Mouse (Mus musculus) right cerebral cortex, adult 18-20 months (tissue): Measurements from ENCODE around the gene Hcfc2.
A peak's percentile ranks its signal among the peaks of the same experiment; 100 is the strongest.

ENCODE experiments used
- DNase-seq: peaks from one replicate; pipeline ENCODE4 v3.0.0; 2022; ENCODE audit warnings: mixed read lengths

The Hcfc2 gene

GRCm38 (mm10) chr10:82695956-82696355, at the start of gene Hcfc2:
Hcfc2 (plus strand) TSS chr10:82696160.
- no peak for DNase-seq

GRCm38 (mm10) chr10:82647205-82647811, 48.7 kb upstream of the Hcfc2 start:
- no peak for DNase-seq

DNA sequence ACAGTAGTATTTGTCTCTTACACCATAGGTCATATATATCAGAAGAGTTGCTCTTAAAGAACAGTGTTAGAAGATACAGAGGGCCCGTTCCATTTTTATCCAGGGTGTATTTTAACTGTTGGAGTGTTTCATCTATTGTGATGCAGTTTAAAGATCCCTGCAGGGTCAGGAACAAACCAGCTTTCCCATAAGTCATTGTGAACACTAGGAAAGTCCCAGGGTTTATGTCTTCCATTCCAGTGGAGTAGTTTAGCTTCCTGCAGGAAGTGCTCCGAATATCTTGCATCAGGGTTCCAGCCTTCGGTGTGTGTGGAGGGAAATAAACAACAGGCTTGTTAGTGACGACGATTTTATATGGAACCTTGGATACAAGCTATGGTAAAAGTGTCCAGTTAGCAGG, 44.7 kb upstream of the Hcfc2 start:
- no peak for DNase-seq

DNA sequence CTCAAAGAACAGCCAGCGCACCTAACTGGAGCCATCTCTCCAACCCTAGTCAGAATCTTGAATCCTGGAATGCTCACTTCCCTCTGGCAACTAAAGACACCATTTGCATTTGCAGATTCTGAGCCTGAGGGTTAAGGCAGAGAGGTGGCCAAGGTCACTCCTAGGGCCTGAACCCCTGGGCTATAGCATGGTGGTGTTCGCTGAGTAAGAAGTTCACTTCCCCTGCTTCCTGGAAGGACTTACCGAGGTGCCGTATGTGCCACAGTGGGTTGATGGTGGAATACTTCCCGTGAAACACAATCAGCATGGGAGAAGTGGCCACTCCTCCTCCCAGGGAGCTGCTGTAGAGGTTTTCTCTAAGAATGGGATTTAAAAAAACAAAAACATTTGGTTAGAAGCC, 43.3 kb upstream of the Hcfc2 start:
- no peak for DNase-seq

DNA sequence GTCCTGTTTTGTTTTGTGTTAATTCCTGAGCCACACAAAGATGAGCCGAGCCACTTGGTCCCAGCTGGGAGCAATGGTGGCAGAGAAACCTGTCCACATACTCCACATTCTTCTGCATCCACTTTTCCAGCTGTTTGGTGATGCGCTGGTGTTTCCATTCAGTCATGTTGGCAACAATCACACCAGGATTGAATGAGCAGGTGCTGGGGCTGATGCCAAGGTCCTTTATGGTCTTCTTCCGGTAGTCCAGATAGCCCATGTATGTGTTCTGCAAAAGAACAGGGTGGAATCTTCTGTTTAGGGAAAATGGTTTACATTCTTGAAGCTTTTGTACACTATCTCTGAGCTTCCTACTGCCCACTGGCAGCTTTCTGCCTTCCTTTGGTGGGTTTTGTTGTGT, 41.4 kb upstream of the Hcfc2 start:
- no peak for DNase-seq

DNA sequence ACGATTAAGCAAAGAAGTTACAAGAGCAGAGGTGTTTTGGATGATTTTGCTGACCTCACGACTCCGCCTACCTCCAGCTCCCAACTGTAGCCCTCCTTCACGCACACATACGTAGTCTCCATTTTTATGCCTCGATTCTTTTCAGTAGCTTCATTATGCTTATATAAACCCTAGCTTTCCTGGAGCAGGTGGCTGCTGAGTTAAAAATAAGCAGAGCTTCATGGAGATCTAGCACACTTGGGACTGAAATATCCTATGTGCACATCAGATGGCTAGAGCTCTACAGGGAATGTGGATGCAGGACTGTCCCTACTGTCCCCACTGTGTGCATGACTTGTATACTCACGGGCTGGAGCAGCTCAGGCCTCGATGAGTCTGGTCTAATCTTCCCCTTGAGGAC, 34.1 kb upstream of the Hcfc2 start:
- DNase-seq, result peak; percentile 83

GRCm38 (mm10) chr10:82662267-82662990, 33.5 kb upstream of the Hcfc2 start:
- DNase-seq, result peak; percentile 57

DNA sequence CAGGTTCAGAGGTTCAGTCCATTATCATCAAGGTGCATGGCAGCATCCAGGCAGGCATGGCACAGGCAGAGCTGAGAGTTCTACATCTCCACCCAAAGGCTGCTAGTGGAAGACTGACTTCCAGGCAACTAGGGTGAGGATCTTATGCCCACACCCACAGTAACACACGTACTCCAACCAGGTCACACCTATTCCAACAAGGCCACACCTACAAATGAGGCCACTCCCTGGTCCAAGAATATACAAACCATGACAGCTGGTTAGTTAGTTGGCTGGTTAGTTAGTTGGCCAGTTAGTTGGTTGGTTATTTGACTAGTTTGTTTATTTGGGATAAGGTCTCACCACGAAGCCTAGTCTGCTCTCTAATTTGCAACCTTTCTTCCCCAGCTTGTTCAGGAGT, 32.7 kb upstream of the Hcfc2 start:
- DNase-seq, result no peak

DNA sequence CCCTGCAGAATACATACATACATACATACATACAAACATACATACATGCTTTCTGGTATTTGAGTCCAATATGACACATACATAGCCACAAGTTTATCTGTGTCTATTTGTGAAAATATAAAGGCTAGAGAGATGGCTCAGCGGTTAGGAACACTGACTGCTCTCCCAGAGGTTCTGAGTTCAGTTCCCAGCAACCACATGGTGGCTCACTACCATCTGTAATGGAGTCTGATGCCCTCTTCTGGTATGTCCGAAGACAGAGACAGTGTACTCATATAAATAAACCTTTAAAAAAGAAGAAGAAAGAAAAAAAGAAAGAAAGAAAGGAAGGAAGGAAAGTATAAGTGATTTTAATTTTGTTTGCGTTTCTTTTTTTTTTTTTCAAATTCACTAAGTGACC, 30.0 kb upstream of the Hcfc2 start:
- DNase-seq, result no peak

DNA sequence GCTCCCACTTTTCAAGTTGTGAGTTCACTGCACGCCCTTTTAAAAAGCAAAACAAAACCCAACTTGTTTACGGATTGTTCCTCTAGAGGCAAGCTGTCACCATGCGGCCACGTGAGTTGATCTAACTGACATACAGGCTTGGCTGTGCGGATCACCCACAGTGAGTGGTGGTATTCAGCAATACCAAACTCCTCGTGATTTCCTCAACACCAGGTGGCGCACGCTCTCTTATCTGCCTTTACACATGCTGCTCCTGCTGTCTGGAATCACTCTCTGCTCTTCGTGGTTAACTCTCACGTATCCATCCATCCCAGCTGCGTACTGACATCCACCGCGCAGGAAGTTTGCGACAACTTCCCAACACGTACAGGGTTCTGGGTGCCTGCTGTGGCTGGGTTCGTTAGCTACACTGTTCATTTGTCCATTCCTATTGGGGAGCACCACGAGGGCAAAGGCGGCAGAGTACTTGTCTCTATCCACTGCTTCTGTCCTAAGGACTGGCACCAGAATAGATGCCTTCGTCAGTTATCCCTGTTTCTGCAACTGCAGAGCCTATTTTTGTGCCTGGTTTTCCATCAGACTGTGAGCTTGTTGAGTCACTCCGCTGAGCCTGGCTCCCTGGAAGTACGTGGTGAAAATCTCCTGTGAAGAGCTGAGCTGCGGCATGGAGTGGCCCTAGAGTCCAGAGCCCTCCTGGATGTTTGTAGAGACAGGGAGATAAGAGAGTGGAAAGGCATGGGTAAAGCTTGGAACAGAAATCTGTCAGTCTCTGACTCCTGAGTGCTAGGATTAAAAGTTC, 29.3 kb upstream of the Hcfc2 start:
- DNase-seq, result peak; percentile 92

- DNase-seq, result no peak
Measured at GRCm38 (mm10) chr10:82670205-82670604, 25.8 kb upstream of the Hcfc2 start.

DNA sequence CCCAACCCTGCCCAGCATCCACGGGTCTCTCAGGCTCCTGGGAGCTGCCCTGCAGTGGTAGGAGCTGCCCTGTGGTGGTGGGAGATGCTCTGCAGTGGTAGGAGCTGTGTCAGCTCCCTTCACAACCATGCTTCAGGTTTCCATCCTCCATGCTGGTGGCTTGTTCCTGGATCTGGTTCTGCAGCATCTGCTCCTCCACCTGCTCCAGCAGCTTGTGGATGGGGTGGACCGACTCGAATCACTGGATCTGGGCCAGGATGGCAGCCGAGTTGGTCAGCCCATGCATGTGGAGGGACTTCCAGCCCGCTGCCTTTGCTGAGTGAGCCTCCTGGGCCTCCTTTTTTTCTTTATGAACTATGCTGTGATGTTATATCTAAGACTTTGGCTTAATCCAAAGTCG, 19.0 kb upstream of the Hcfc2 start:
- DNase-seq, result peak; percentile 63

DNA sequence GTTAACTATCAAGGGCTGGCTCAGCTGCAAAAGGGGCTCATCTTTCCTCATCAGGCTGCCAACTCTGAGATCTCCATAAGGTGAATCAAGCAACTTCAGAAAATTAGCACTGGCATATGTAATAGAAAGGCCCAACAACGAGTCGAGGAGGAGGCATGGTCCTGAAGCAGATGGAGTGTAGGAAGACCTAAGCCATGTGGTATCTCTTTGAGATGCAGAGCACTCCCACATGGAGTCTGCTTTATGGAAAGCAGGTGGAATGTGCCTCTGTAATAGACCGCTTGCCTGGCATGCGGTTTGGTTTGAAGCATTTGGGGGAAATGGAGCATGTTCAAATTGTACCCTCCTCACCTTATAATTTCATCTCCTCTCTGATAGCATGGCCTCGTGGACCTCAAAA, 15.2 kb upstream of the Hcfc2 start:
- DNase-seq, result peak; percentile 87

DNA sequence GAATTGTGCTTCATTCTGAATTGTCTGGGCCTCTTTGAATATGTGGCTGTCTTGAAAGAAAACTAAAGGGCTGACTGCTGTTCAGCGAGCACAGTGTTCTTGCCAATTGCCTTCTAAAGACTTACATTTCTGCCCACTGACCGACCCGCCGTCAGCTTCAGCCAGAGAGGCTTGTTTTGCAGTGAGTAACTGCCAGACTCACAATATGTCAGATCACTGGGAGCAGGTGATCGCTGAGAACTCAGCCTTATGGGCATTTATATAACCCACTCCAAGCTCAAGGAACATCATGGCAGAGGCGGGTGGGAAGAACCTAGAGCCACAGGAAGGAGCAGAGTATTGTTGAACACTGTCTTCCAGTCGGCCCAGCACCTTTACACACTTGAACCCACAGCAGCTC, 14.3 kb upstream of the Hcfc2 start:
- DNase-seq, result peak; percentile 77

GRCm38 (mm10) chr10:82685440-82685839, 10.5 kb upstream of the Hcfc2 start:
- no peak for DNase-seq

DNA sequence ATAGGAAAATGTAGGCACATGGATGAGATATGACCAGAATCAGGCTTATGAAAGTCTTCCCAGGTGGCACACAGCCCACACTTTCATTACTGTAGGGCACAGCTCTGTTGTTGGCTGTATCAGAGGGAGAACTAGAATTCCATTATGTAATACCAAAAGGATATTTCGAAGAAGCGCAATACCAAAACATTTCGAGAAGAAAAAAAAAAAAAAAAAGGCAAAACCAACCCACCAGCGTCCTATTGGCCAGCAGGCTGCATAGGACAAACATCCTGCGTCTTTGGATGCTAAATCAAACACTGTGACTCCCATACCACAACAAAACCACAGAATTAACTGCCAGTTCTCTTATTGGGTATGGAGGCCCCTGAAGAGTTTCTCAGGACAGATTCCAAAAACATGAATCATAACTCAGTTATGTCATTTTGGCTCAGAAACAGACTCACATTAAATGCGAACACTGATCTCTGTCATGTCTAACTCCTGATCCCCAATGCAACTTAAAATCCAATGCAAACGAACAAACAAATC, 6.2 kb upstream of the Hcfc2 start:
- peak; percentile 51 for DNase-seq

- DNase-seq, result peak; percentile 74
Measured at GRCm38 (mm10) chr10:82690494-82690893, 5.5 kb upstream of the Hcfc2 start, which contains the start of gene Glt8d2. Glt8d2 (minus strand) TSS chr10:82690650.

DNA sequence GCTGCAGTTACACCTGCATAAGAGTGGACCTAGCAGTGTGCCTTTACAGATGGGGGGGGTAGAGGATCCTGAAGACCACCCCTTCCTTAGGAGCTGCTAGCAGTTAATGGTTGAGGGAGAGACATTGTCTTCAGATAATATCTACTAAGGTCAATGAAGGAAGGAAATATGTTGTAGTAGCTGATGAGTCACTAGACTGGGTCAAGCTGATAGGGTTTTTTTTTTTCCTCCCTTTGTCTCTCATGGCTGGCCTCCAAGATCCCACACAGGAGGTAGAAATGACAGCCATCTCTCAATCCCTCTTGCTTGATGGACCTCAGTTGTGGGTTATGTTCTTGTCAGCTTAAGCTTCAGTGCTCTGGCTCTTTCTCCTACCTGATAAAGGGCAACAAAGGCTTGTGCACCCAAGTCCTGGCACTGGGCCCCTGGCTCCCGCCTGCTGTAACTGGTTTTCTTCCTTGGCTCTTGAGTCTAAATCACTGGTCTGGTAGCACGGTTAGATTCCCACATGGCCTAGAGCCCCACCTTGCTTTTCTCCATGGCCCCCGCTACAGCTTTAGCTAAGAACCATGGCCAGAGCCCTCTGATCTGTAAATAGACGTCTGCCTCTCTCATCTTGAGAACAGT, 606 bp downstream of the Hcfc2 start:
- DNase-seq, result no peak

DNA sequence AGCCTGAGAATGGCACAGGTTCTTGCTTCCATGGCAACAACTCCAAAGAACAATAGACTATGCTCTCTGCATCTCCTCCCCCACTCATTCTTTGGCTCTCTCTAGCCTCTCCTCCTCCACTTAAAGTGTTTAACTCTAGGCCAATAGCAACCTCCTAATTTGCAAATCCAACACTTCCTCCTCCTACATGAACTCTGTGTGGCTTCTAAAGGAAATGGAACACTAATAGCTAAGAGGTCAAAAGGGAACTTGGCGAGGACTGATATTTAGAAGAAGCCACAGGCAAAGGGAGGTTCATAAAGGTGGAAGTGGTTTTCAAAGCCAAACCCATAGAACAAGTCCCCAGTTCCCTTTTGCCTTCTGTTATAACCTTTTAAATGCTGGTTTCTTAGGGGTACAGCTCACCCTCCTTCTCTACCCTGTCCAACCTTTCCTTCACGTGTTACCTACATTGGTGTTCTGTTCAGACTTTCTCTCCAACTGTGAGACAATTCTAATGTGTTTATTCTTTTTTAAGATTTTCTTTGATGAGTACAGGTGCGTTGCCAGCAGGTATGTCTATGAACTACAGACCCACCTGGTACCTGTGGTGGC, 1.4 kb downstream of the Hcfc2 start:
- DNase-seq, result no peak

DNA sequence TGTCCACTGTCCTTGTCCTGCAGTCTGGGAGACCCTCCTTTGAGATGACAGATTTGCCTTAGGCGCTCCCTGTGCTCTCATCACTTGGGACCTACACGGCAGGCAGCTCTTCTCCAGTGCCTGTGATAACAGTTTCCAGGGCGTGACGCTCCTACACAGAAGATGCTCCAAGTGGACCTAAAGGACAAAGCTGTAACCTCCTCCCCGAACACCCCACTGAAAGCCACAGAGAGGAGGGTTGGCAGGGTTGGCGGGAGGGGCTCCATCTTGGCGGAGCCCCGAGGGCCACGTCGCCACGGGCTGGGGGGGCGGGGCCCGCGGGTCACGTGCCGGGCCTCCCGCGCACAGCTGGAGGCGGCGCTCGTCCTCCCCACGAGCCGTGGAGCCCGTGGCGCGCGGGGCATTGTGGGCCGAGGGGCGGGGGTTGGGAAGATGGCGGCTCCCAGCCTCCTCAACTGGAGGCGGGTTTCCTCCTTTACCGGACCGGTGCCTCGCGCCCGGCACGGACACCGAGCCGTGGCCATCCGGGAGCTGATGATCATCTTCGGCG, 2.8 kb downstream of the Hcfc2 start:
- DNase-seq, result peak; percentile 94

GRCm38 (mm10) chr10:82699296-82699941, 3.5 kb downstream of the Hcfc2 start:
- no peak for DNase-seq

DNA sequence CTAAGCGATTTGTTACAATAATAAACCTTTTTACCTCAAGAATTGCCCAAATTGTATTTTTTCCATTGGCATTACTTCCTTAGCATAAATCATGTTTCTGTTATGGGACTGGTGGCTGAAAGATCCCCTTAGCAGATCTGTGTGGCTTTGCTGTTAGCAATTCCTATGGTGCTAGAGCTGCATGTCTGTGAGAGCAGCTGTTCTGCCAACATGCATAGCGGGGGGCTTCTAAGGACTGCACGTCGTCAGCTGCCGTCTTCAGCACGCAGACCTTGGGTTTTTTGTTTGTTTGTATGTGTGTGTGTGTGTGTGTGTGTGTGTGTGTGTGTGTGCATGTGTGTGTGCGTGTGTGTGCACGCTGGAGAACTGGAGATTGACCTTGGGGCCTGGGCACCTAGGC, 45.4 kb downstream of the Hcfc2 start:
- no peak for DNase-seq
